Mouse (Mus musculus) neural tube, embryonic 11.5 days (tissue): Measurements from ENCODE around the gene Foxe3. TPM values are rescaled to one million over a fixed set of nuclear protein-coding genes. Genes with fewer than 3 reads are reported as not detected.

Experiments used
- ATAC-seq: fragments of 200-750 bp; cut with Nextera tagmentation; 2 replicates; pipeline ENCODE4 v1.8.0; 2017; ENCODE audit warnings: moderate number of reproducible peaks, mild to moderate bottlenecking, moderate TSS enrichment, moderate library complexity; ENCODE audit not compliant: insufficient read depth, low FRiP score, low TSS enrichment
- DNase-seq: peaks from one replicate; pipeline ENCODE4 v3.0.0-alpha.2; 2015; ENCODE audit warnings: low spot score
- H3K27ac ChIP-seq: fragments of 300-500 bp; sonication (generic); 2 replicates; pipeline ENCODE4 v1.5.1; 2014; ENCODE audit warnings: low read depth, mild to moderate bottlenecking, low read length
- H3K27me3 ChIP-seq: fragments of 300-500 bp; sonication (generic); 2 replicates; pipeline ENCODE4 v1.6.1; 2014; ENCODE audit warnings: mild to moderate bottlenecking, low read length, mixed read lengths; ENCODE audit not compliant: control insufficient read depth, insufficient read depth
- H3K36me3 ChIP-seq: fragments of 300-500 bp; sonication (generic); 2 replicates; pipeline ENCODE4 v1.6.1; 2014; ENCODE audit warnings: mild to moderate bottlenecking, low read length, moderate library complexity, mixed read lengths; ENCODE audit not compliant: control insufficient read depth, insufficient read depth
- H3K4me1 ChIP-seq: fragments of 300-500 bp; sonication (generic); 2 replicates; pipeline ENCODE4 v1.6.1; 2014; ENCODE audit warnings: low read length, mixed read lengths; ENCODE audit not compliant: control insufficient read depth, insufficient read depth
- H3K4me2 ChIP-seq: fragments of 300-500 bp; sonication (generic); 2 replicates; pipeline ENCODE4 v1.6.1; 2014; ENCODE audit warnings: low read depth, mild to moderate bottlenecking, moderate library complexity
- H3K4me3 ChIP-seq: fragments of 300-500 bp; sonication (generic); 2 replicates; pipeline ENCODE4 v1.5.1; 2014; ENCODE audit warnings: low read depth, low read length
- H3K9ac ChIP-seq: fragments of 300-500 bp; sonication (generic); 2 replicates; pipeline ENCODE4 v1.6.1; 2014; ENCODE audit warnings: mild to moderate bottlenecking, low read length
- H3K9me3 ChIP-seq: fragments of 300-500 bp; sonication (generic); 2 replicates; pipeline ENCODE4 v1.6.1; 2016; ENCODE audit warnings: low read length; ENCODE audit not compliant: control insufficient read depth
- WGBS: fragments of 180-500 bp; shearing (Covaris S2); extraction: QIAGEN DNeasy Blood & Tissue Kit; methylation state at CpG from one replicate; pipeline ENCODE4 v1.1.7; 2014; 5-methylcytosine and 5-hydroxymethylcytosine counted together
- polyA plus RNA-seq: library from polyadenylated mRNA; unstranded; fragments of >200 nt; fragmentation: Nextera tagmentation; extraction: Ambion mirVana; gene quantifications from 2 replicates; pipeline ENCODE4 v1.2.1, GENCODE M21; 2014

Foxe3 gene
- polyA plus RNA-seq, 1 experiment from 2014 or later, result not detected

- peak; percentile 66 for DNase-seq
- H3K9ac ChIP-seq, result no peak overlapping the region
- H3K4me1 ChIP-seq, result peaks cover 12% of the 10 kb centered on the region; the same call in 1 of the 2 replicates
- no peak overlapping the region for H3K27ac ChIP-seq
- peak overlapping the region; percentile 40 for H3K4me2 ChIP-seq
- peaks cover 95% of the 10 kb centered on the region for H3K27me3 ChIP-seq
- WGBS, result under 1% methylated on average over 39 of the region's 39 CpGs
- no peaks in the 10 kb centered on the region for H3K9me3 ChIP-seq
- no peak for ATAC-seq
- H3K36me3 ChIP-seq, result no peaks in the 10 kb centered on the region
- H3K4me3 ChIP-seq, result peak overlapping the region; percentile 29
These were observed 23.0 kb downstream of the Foxe3 start for GRCm38 (mm10) chr4:114902641-114903421.

GRCm38 (mm10) chr4:114901643-114902351, 24.0 kb downstream of the Foxe3 start:
- no peaks in the 10 kb centered on the region for H3K9me3 ChIP-seq
- under 1% methylated on average over 42 of the region's 42 CpGs for WGBS
- H3K27ac ChIP-seq, result no peak overlapping the region
- peak; percentile 57 for DNase-seq
- H3K4me1 ChIP-seq, result peaks cover 7% of the 10 kb centered on the region; the same call in 1 of the 2 replicates
- ATAC-seq, result peak; percentile 40; the same call in 1 of the 2 replicates
- H3K9ac ChIP-seq, result no peak overlapping the region
- no peaks in the 10 kb centered on the region for H3K36me3 ChIP-seq
- peak overlapping the region; percentile 40 for H3K4me2 ChIP-seq
- peak overlapping the region; percentile 29 for H3K4me3 ChIP-seq
- H3K27me3 ChIP-seq, result peaks cover 87% of the 10 kb centered on the region

GRCm38 (mm10) chr4:114900866-114901642, 24.8 kb downstream of the Foxe3 start:
- 0 out of 2 replicates have a peak, but pooled peaks have one; percentile 21 for ATAC-seq
- H3K27ac ChIP-seq, result no peak overlapping the region
- H3K36me3 ChIP-seq, result no peaks in the 10 kb centered on the region
- H3K4me2 ChIP-seq, result peak overlapping the region; percentile 40; the same call in 1 of the 2 replicates
- H3K27me3 ChIP-seq, result peaks cover 81% of the 10 kb centered on the region
- peak; percentile 43 for DNase-seq
- H3K9me3 ChIP-seq, result no peaks in the 10 kb centered on the region
- H3K4me3 ChIP-seq, result no peak overlapping the region
- under 1% methylated on average over 33 of the region's 33 CpGs for WGBS
- no peak overlapping the region for H3K9ac ChIP-seq
- H3K4me1 ChIP-seq, result peaks cover 7% of the 10 kb centered on the region; the same call in 1 of the 2 replicates

- no peak for DNase-seq
- WGBS, result 6% methylated on average over 3 of the region's 3 CpGs
These were observed 25.9 kb downstream of the Foxe3 start for GRCm38 (mm10) chr4:114899885-114900284.

GRCm38 (mm10) chr4:114897853-114898252, 28.0 kb downstream of the Foxe3 start:
- peaks cover 52% of the 10 kb centered on the region for H3K27me3 ChIP-seq
- H3K9ac ChIP-seq, result no peak overlapping the region
- peaks cover 7% of the 10 kb centered on the region; the same call in 1 of the 2 replicates for H3K4me1 ChIP-seq
- no peak overlapping the region for H3K4me3 ChIP-seq
- no peaks in the 10 kb centered on the region for H3K9me3 ChIP-seq
- DNase-seq (peak; percentile 36), ATAC-seq (no peak)
- no peak overlapping the region for H3K4me2 ChIP-seq
- H3K27ac ChIP-seq, result no peak overlapping the region
- 14% methylated on average over 4 of the region's 4 CpGs for WGBS
- no peaks in the 10 kb centered on the region for H3K36me3 ChIP-seq

More at GRCm38 (mm10) chr4:114899885-114900284, 25.9 kb downstream of the Foxe3 start:
- no peak for ATAC-seq
- Histone ChIP-seq H3K36me3 (no peaks in the 10 kb centered on the region), H3K27ac (no peak overlapping the region), H3K9ac (no peak overlapping the region), H3K4me2 (no peak overlapping the region), H3K9me3 (no peaks in the 10 kb centered on the region), H3K4me3 (no peak overlapping the region), H3K27me3 (peaks cover 70% of the 10 kb centered on the region), H3K4me1 (peaks cover 7% of the 10 kb centered on the region; the same call in 1 of the 2 replicates)

GRCm38 (mm10) chr4:114882232-114882631, 43.6 kb downstream of the Foxe3 start:
- 86% methylated on average over 1 of the region's 1 CpGs for WGBS
- Histone ChIP-seq H3K4me2 (no peak overlapping the region), H3K36me3 (no peaks in the 10 kb centered on the region), H3K27me3 (no peaks in the 10 kb centered on the region), H3K9ac (no peak overlapping the region), H3K9me3 (no peaks in the 10 kb centered on the region), H3K27ac (no peak overlapping the region), H3K4me3 (no peak overlapping the region), H3K4me1 (no peaks in the 10 kb centered on the region)
- no peak for ATAC-seq
- DNase-seq, result no peak

GRCm38 (mm10) chr4:114876441-114876972, 49.3 kb downstream of the Foxe3 start:
- WGBS, result 36% methylated on average over 8 of the region's 8 CpGs
- Histone ChIP-seq H3K9ac (no peak overlapping the region), H3K4me2 (no peak overlapping the region), H3K27me3 (no peaks in the 10 kb centered on the region), H3K4me3 (no peak overlapping the region), H3K36me3 (no peaks in the 10 kb centered on the region), H3K4me1 (no peaks in the 10 kb centered on the region), H3K27ac (no peak overlapping the region), H3K9me3 (no peaks in the 10 kb centered on the region)
- ATAC-seq, result no peak
- DNase-seq, result no peak
